Mouse (Mus musculus) skeletal muscle tissue, postnatal 0 days (tissue): ENCODE results near the gene Nfx1. TPM values are rescaled to one million over a fixed set of nuclear protein-coding genes. Genes with fewer than 3 reads are reported as not detected.

Experiments used
- microRNA-seq, 2 experiments: library from miRNA; unstranded; fragments of <30 nt; microRNA quantifications; one replicate each; pipeline ENCODE4; 2016
- polyA plus RNA-seq: library from polyadenylated mRNA; unstranded; fragments of >200 nt; fragmentation: Nextera tagmentation; extraction: Ambion mirVana; gene quantifications from 2 replicates; pipeline ENCODE4 v1.2.1, GENCODE M21; 2015

Nfx1 gene
- polyA plus RNA-seq, result 29.7 and 31.7 TPM in 2 replicates

DNA sequence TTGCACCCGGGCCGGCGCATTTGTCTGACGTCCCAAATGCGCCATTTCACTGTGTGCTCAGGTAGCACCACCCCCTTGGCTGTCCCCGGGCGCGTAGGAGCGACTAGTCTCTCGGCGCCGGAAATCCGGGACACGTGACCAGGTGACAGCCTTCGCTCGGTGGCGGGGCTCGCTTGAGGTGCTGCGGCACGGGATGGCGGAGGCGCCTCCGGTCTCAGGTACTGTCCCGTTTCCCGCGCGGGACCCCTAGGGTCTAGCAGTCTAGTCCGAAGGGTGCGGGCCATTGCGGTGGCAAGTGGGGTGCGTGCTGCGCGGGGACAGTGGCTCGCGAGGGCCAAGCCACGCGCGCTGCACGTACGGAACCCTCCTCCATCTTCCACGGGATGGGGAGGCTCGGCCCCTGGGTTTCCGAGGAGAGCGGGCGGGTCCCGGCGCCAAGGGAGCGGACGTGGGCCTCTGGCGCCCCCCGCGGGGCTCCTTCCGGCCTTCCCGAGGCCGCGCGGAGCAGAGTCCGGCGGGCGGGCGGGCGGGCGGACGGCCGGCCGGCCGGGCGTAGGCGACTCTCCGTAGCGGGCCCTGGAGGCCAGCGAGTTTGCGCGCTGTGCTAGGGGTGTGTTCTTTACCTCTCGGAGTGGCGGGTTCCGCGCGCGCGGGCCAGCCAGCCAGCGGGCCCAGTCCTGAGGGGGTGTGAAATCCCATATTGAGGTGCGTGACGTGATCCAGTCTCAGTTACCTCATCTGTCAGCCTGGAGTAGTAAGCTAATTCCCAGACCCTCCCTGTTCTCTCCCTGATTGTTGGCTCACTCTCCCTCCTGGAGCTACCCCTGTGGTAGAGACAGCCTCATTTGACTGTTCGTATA is at the start of gene Nfx1:
Nfx1 (plus strand) TSS at position 65 of the 860 bp plus-strand sequence.

DNA sequence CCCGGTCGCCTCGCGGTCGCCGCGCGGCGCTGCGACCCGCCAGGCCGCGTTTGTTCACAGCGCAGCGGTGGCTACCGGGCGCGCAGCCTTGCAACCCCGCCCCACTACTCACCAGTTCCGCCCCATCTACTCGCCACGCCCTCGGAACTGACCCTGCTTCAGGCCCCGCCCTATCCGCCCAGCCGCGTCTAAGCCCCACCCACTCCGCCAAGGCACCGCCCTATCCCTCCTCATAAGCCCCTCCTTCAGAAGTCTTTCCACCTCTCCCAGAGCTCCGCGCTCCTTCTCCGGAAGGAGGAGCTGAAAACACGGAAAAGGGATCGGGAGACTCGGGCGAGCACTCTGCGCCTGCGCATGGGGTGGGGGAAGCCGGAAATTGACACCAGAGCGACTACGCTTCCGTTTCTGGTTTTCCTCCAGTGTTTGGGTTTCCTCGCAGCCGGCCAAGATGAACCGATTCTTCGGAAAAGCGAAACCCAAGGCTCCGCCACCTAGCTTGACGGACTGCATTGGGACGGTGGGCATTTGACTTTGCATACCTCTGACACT is 22.5 kb upstream of the Nfx1 start, which contains the start of the genes Bag1 and Chmp5:
Bag1 (minus strand) TSS at position 135 of the 549 bp plus-strand sequence.
Chmp5 (plus strand) TSS at position 248 of the 549 bp plus-strand sequence.

DNA sequence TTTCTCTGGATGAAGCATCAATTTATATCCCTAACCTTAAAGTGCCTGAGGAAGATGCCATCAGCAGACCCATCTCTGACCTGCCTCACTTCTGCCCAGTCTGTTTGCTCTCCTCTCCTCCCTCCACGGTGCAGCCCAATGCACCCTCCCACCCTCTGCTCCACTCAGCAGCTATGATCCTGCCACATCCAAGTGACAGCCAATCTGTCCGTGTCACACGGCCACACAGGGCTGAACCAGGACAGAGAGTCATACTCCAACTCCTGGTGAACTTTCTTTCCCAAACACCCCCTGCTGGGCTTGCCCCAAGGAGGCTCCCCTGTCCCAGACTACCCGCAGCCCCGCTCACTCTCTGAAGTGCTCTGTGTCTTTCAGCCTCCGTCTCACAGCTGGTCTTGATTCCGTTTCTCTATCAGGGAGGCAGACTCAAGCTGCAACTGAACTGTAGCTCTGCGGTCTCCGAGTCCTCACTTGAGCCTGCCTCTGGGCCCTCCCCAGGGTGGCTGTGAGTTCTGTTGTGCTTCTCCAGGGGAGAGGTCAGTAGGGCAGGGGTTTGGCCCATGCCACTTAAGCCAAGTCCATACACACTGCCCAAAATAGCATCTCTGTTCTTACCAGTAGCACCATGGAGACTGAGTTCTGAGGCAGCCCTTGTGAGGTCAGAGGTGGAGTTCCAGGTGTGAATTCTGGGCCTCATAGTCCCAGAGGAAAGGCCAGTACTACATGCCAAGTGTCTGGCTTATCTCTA is 77.0 kb downstream of the Nfx1 start, which contains the start of gene Aqp7:
Aqp7 (minus strand) TSS at position 616 of the 748 bp plus-strand sequence.

Small RNAs within 50 kb of the gene (microRNA-seq; reads per million reads assigned to microRNA genes)
- gene Mir3094, result 1.8 to 1.9 reads per million in 2 experiments

Other genes with a start within 250 kb of the Nfx1 start
- 154 and 181 TPM in 2 replicates for gene Dnaja1, start 248.8 kb upstream of the Nfx1 start, polyA plus RNA-seq
- 71.2 and 73.2 TPM in 2 replicates for gene Smu1, start 213.0 kb upstream of the Nfx1 start, polyA plus RNA-seq
- gene B4galt1, start 116.9 kb upstream of the Nfx1 start, polyA plus RNA-seq, result 47.1 and 49.8 TPM in 2 replicates
- not detected in 2 replicates for gene Spink4, start 50.9 kb upstream of the Nfx1 start, polyA plus RNA-seq
- gene Bag1, start 22.6 kb upstream of the Nfx1 start, polyA plus RNA-seq, result 224 and 294 TPM in 2 replicates
- gene Chmp5, start 22.5 kb upstream of the Nfx1 start, polyA plus RNA-seq, result 64.2 and 76.5 TPM in 2 replicates
- gene Aqp7, start 77.2 kb downstream of the Nfx1 start, polyA plus RNA-seq, result 14.0 and 19.5 TPM in 2 replicates
- gene Aqp3, start 127.3 kb downstream of the Nfx1 start, polyA plus RNA-seq, result 0.13 and 4.2 TPM in 2 replicates
- gene Nol6, start 153.5 kb downstream of the Nfx1 start, polyA plus RNA-seq, result 9.2 and 10.2 TPM in 2 replicates
- gene Ube2r2, start 164.8 kb downstream of the Nfx1 start, polyA plus RNA-seq, result 36.7 and 40.0 TPM in 2 replicates